Mouse (Mus musculus): ENCODE measurements around the gene Slc4a11.

GRCm38 (mm10) chr2:130642197-130642660, 55.1 kb downstream of the Slc4a11 start:
- TF ChIP-seq POLR2A (IDR thresholded peaks at IDR 0.05; ENCODE audit: low read depth, low read length) = no peak
- TF ChIP-seq CTCF (IDR thresholded peaks at IDR 0.05; ENCODE audit: extremely low read depth, insufficient read depth, insufficient read length, insufficient replicate concordance) = no peak
